ENCODE assay signal across 16 mouse cellular contexts in the genomic region with DNA sequence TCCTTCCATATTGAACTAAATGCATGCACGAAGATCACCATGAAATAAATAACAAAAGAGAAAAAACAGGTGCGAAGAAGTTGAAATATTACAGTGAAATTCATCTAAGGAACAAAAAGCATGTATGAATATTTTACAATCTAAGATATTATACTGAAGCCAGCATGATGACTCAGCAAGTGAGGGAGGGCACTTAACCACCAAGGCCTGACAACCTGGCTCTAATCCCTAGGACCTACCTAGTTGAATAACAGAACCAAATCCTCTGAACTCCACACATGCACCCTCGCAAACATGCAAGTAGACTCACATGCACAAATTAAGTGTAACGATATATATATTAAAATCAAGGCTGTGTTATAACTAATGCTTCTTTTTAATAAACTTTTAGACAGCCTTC.
"Had no signal": no experiment of that assay in that cellular context is flagged by ENCODE, and none has a peak within 500 bp of the region (broad histone marks: within the 10 kb centered on the region; RNA-seq: fewer than 3 reads in every experiment).

No protein-coding gene starts in this region.

- H3K36me3 ChIP-seq: lung, embryonic 15.5 days; midbrain, embryonic 13.5 days had no signal

- H3K9ac ChIP-seq: liver, embryonic 15.5 days; lung, embryonic 15.5 days; midbrain, embryonic 13.5 days had no signal

- H3K27ac ChIP-seq: liver, embryonic 15.5 days; lung, embryonic 15.5 days; midbrain, embryonic 10.5 days; midbrain, embryonic 13.5 days had no signal

- H3K27me3 ChIP-seq: liver, embryonic 15.5 days; lung, embryonic 15.5 days; megakaryocyte, embryonic 14.5 days; midbrain, embryonic 13.5 days had no signal

- H3K4me3 ChIP-seq: left cerebral cortex, adult 2 months; liver, embryonic 15.5 days; lung, embryonic 15.5 days; megakaryocyte, embryonic 14.5 days; midbrain, embryonic 10.5 days; midbrain, embryonic 13.5 days; myocyte had no signal

- DNase-seq: kidney, adult 8-10 months; kidney, postnatal 14 days; kidney, postnatal 4 days; layer of hippocampus, adult 9-11 months; layer of hippocampus, postnatal 36 days; lung, adult 18-20 months; lung, postnatal 10 days; thymus, adult 18-20 months; thymus, postnatal 36 days had no signal

- H3K9me3 ChIP-seq: liver, embryonic 15.5 days; lung, embryonic 15.5 days; megakaryocyte, embryonic 14.5 days; midbrain, embryonic 10.5 days; midbrain, embryonic 13.5 days had no signal
